Mouse (Mus musculus) CH12.LX (cell line): Measurements from ENCODE around the gene Zfyve28.

Experiments
- CHD2 ChIP-seq: IDR thresholded peaks from 2 replicates; pipeline ENCODE4 v1.6.1; 2011; ENCODE audit warnings: low read length, improper control_type of control experiment
- CTCF ChIP-seq, 2 experiments: IDR thresholded peaks in 1 of 2; conservative IDR thresholded peaks in 1 of 2; 2 replicates each; pipeline ENCODE4 v1.5.1; 2011 to 2012; ENCODE audit warnings: low read depth in 2 of 2, low read length in 2 of 2, improper control_type of control experiment in 1 of 2, inconsistent platforms in 1 of 2, mild to moderate bottlenecking in 1 of 2, moderate library complexity in 1 of 2
- EP300 ChIP-seq: IDR thresholded peaks from 2 replicates; pipeline ENCODE4 v1.6.1; 2011; ENCODE audit warnings: low read length, improper control_type of control experiment
- GABPA ChIP-seq: IDR thresholded peaks from 2 replicates; pipeline ENCODE4 v1.6.1; 2012; ENCODE audit warnings: low read depth, low read length, improper control_type of control experiment, inconsistent platforms; ENCODE audit not compliant: insufficient replicate concordance
- KAT2A ChIP-seq: IDR thresholded peaks from 2 replicates; pipeline ENCODE4 v1.6.1; 2012; ENCODE audit warnings: low read length, improper control_type of control experiment, inconsistent platforms; ENCODE audit not compliant: insufficient replicate concordance
- MAFK ChIP-seq: IDR thresholded peaks from 2 replicates; pipeline ENCODE4 v1.6.1; 2011; ENCODE audit warnings: low read length, improper control_type of control experiment; ENCODE audit not compliant: insufficient replicate concordance
- MAX ChIP-seq: IDR thresholded peaks from 2 replicates; pipeline ENCODE4 v1.6.1; 2011; ENCODE audit warnings: low read length, improper control_type of control experiment
- MAZ ChIP-seq: IDR thresholded peaks from 2 replicates; pipeline ENCODE4 v1.6.1; 2012; ENCODE audit warnings: low read depth, mild to moderate bottlenecking, inconsistent platforms, low read length, improper control_type of control experiment, moderate library complexity
- POLR2A ChIP-seq: IDR thresholded peaks from 2 replicates; pipeline ENCODE4 v1.6.1; 2011; ENCODE audit warnings: low read depth, mild to moderate bottlenecking, improper control_type of control experiment, low read length
- TCF12 ChIP-seq: IDR thresholded peaks from 2 replicates; pipeline ENCODE4 v1.6.1; 2014; ENCODE audit warnings: low read depth, mild to moderate bottlenecking, inconsistent platforms, low read length, improper control_type of control experiment

DNA sequence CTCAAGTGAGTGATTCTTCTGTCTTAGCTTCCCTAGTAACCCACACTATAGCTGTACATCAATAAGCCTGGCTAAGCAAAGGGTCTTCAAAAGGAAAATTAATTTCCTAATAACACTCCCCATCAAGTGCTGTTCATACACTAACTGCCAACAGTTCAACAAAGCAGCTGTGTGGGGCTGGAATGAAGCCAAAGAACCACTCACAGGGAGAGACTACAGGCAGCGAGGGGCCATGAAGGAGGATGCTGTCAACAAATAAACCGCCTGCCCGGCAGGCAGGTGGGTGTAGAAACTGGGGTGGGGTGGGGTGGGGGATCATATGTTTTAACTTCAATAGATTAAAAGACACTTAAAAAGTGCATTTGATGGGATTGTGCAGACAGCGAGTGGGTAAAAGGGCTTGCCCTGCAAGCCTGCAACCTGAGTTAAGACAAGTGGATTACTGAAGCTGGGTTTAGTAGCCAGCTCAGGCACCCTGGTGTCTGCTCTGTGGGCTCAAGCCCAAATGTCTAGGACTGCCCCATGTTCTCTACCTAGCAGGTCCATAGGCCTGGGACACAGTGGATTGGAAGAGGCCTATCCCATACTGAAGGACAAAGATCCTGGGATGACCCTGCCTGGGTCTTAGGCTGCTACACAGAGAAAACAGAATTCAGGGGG lies 35.8 kb downstream of the Zfyve28 start:
- TF ChIP-seq CTCF (conservative IDR thresholded peaks at IDR 0.05 in 1 of 2, IDR thresholded peaks at IDR 0.05 in 1 of 2; ENCODE audit: low read depth in 2 of 2, low read length in 2 of 2) (no peak), GABPA (no peak), MAFK (no peak), MAZ (no peak), POLR2A (no peak), KAT2A (no peak), EP300 (no peak), CHD2 (no peak), TCF12 (no peak), MAX (no peak)
